Mouse (Mus musculus) intestine, embryonic 14.5 days (tissue): ENCODE results near the gene St7l. TPM values are rescaled to one million over a fixed set of nuclear protein-coding genes. Genes with fewer than 3 reads are reported as not detected.
"Not testable (repeated sequence)": the region's sequence is repeated elsewhere in the genome, so short reads cannot be mapped to it uniquely, and the experiment has no call there.

Experiments used
- ATAC-seq: fragments of 200-750 bp; cut with Nextera tagmentation; replicated peaks from 2 replicates; pipeline ENCODE4 v1.8.0; 2017; ENCODE audit warnings: low read depth, moderate number of reproducible peaks, moderate TSS enrichment, moderate library complexity; ENCODE audit not compliant: low FRiP score, low TSS enrichment
- DNase-seq: peaks from one replicate; pipeline ENCODE4 v3.0.0-alpha.2; 2018; ENCODE audit warnings: low spot score
- H3K27ac ChIP-seq: fragments of 300-500 bp; sonication (generic); 2 replicates; pipeline ENCODE4 v1.5.1; 2014; ENCODE audit warnings: low read depth, mild to moderate bottlenecking, control low read depth
- H3K27me3 ChIP-seq: fragments of 300-500 bp; sonication (generic); replicated peaks from 2 replicates; pipeline ENCODE4 v1.6.1; 2014; ENCODE audit warnings: low read length, control low read depth; ENCODE audit not compliant: control insufficient read depth, insufficient read depth
- H3K36me3 ChIP-seq: fragments of 300-500 bp; sonication (generic); 2 replicates; pipeline ENCODE4 v1.6.1; 2014; ENCODE audit warnings: low read length, control low read depth; ENCODE audit not compliant: control insufficient read depth, insufficient read depth
- H3K4me1 ChIP-seq: fragments of 300-500 bp; sonication (generic); replicated peaks from 2 replicates; pipeline ENCODE4 v1.6.1; 2014; ENCODE audit warnings: low read length, control low read depth, mixed read lengths; ENCODE audit not compliant: control insufficient read depth, insufficient read depth
- H3K4me2 ChIP-seq: fragments of 300-500 bp; sonication (generic); 2 replicates; pipeline ENCODE4 v1.6.1; 2014; ENCODE audit warnings: low read length
- H3K4me3 ChIP-seq: fragments of 300-500 bp; sonication (generic); 2 replicates; pipeline ENCODE4 v1.5.1; 2014; ENCODE audit warnings: low read depth, low read length, control low read depth, mixed read lengths
- H3K9ac ChIP-seq: fragments of 300-500 bp; sonication (generic); 2 replicates; pipeline ENCODE4 v1.6.1; 2014; ENCODE audit warnings: mild to moderate bottlenecking, low read length
- H3K9me3 ChIP-seq: fragments of 300-500 bp; sonication (generic); 2 replicates; pipeline ENCODE4 v1.6.1; 2016; ENCODE audit warnings: low read length, control low read depth; ENCODE audit not compliant: control insufficient read depth
- WGBS: fragments of 180-500 bp; shearing (Covaris S2); extraction: QIAGEN DNeasy Blood & Tissue Kit; methylation state at CpG from one replicate; pipeline ENCODE4 v1.1.7; 2014; 5-methylcytosine and 5-hydroxymethylcytosine counted together
- polyA plus RNA-seq: library from polyadenylated mRNA; unstranded; fragments of >200 nt; fragmentation: Nextera tagmentation; extraction: Ambion mirVana; gene quantifications from 2 replicates; pipeline ENCODE4 v1.2.1, GENCODE M21; 2014

The St7l gene
- polyA plus RNA-seq, 1 experiment from 2014 or later, result 34.6 TPM

DNA sequence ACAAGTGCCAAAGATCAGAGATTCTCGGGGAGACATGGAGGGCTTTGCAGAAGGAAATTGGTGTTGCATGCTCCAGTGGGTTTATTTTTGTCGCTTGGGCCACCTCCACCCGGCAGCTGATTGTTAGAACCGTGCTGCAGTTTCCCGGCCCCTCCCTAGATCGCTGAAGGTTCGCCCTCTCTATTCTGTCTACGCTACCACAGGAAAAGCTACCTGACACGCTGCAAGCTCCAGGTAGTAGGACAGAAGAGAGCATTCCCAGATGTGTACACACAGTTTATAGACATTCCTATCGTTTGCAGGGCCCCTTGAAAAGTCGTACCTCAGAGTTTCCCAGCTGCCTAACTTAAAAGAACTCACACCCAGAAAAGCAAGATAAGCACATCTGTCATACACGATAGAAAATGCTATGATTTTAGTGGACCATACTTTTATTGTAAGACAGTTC lies 1.6 kb downstream of the St7l start:
- H3K36me3 ChIP-seq, result peaks cover 12% of the 10 kb centered on the region
- ATAC-seq (peak; percentile 13), DNase-seq (peak; percentile 87)
- peak overlapping the region; percentile 97 for H3K4me3 ChIP-seq
- peaks cover 25% of the 10 kb centered on the region for H3K4me1 ChIP-seq
- under 1% methylated on average over 12 of the region's 12 CpGs for WGBS
- H3K9ac ChIP-seq, result peak overlapping the region; percentile 91
- no peaks in the 10 kb centered on the region for H3K9me3 ChIP-seq
- peak overlapping the region; percentile 98 for H3K27ac ChIP-seq
- peak overlapping the region; percentile 83 for H3K4me2 ChIP-seq
- H3K27me3 ChIP-seq, result no peaks in the 10 kb centered on the region

DNA sequence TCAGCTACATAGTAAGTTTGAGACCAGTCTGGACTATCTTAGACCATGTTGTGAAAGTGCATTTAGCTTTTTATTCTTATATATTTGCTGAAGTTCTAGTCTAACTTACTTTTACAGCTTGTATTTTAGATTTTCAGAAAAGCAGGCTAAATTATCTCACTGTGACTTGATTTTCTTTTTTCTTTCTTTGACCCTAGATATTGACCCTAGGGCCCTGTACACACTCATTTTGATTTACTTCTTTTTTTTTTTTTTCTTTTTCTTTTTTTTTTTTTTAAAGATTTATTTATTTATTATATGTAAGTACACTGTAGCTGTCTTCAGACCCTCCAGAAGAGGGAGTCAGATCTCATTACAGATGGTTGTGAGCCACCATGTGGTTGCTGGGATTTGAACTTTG lies 2.9 kb downstream of the St7l start:
- not testable (repeated sequence) for H3K27ac ChIP-seq, DNase-seq, H3K27me3 ChIP-seq, ATAC-seq, H3K9ac ChIP-seq, H3K9me3 ChIP-seq, H3K4me3 ChIP-seq
- Histone ChIP-seq H3K36me3 (peaks cover 25% of the 10 kb centered on the region), H3K4me2 (peak overlapping the region; percentile 83; the same call in 1 of the 2 replicates), H3K4me1 (peaks cover 25% of the 10 kb centered on the region)

DNA sequence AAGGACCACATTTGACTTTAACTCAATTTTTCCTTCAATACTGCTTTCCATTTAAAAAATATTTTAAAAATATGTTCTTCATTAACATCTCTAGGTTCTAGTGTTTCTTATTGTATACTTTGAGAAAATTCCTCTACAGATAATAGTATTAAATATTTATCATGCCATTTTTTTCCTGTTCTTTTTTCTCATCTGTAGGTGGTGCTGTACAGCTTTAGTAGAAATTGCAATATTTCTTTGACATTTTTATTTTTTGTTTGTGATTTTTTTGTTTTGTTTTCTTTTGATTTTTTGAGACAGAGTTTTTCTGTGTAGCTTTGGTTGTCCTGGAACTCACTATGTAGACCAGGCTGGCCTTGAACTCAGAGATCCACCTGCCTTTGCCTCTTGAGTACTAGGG lies 5.8 kb downstream of the St7l start:
- H3K27me3 ChIP-seq, result no peaks in the 10 kb centered on the region
- peaks cover 55% of the 10 kb centered on the region for H3K36me3 ChIP-seq
- H3K4me3 ChIP-seq, result no peak overlapping the region
- DNase-seq, result no peak
- no peak overlapping the region for H3K27ac ChIP-seq
- H3K9ac ChIP-seq, result no peak overlapping the region
- H3K4me2 ChIP-seq, result no peak overlapping the region
- H3K4me1 ChIP-seq, result peaks cover 10% of the 10 kb centered on the region
- no peak for ATAC-seq
- H3K9me3 ChIP-seq, result no peaks in the 10 kb centered on the region

DNA sequence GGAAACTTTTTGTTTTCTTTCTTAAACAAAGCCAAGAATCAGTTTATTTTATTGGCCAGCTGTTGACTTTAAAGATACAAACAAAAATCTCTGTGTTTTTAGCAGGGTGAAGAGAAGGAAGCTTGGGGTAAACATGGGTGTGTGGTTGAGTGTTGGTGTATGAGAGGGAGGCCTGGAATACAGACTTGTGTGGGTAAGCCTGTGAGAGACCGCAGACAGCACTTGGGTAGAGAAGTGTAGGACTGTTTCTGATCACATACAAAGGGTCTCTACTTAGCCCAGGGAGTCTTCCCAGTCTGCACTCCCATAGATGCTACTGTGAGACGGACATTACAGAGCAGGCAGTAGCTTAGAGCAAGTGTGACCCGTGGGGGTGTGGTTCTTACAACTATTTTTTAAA lies 24.8 kb downstream of the St7l start:
- ATAC-seq (no peak), DNase-seq (no peak)
- Histone ChIP-seq H3K4me2 (no peak overlapping the region), H3K4me3 (no peak overlapping the region), H3K9me3 (no peaks in the 10 kb centered on the region), H3K4me1 (peaks cover 4% of the 10 kb centered on the region; the same call in 1 of the 2 replicates), H3K27ac (no peak overlapping the region), H3K36me3 (peaks cover 57% of the 10 kb centered on the region), H3K27me3 (no peaks in the 10 kb centered on the region), H3K9ac (no peak overlapping the region)
- WGBS, result 83% methylated on average over 3 of the region's 3 CpGs

DNA sequence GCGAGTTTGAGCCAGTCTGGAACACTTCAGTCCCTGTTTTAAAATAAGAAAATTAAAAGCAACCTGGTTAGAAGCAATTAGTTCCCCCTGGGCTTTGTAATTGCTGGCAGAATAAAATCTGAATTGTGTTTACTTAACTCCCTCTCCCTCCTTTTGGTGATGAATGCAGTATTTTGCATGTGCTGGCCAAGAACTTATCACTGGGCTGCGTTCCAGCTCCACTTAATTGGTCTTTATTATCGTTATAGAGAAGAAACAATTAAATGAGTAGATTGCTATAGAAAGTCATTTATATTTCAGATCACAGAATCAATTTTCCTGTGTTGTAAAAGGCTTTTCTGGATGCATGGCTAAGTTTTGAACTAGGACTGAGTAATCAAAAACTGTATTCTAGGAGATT lies 32.3 kb downstream of the St7l start:
- no peak overlapping the region for H3K9ac ChIP-seq
- no peaks in the 10 kb centered on the region for H3K27me3 ChIP-seq
- DNase-seq (no peak), ATAC-seq (no peak)
- no peak overlapping the region for H3K27ac ChIP-seq
- peaks cover 76% of the 10 kb centered on the region for H3K36me3 ChIP-seq
- H3K4me3 ChIP-seq, result no peak overlapping the region
- H3K9me3 ChIP-seq, result no peaks in the 10 kb centered on the region
- no peak overlapping the region for H3K4me2 ChIP-seq
- WGBS, result 85% methylated on average over 3 of the region's 3 CpGs
- H3K4me1 ChIP-seq, result no peaks in the 10 kb centered on the region

DNA sequence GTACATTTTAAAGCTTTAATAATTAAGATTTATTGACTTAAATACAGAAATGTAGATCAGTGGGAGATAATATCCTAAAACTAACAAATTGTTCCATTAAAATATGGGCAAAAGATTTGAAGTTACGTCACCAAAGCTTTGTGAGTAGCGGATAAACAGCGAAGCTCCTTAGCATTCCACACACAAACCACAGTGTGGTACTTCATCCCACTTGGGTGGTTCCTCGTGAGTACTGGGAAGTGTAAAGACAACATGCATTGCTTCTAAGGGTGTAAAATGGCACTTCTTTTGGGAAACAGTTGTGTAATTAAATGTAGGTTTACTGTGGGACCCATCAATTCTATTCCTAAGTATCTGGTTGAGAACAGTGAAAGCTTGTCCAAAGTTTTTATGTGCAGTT lies 37.3 kb downstream of the St7l start:
- Histone ChIP-seq H3K4me2 (no peak overlapping the region), H3K27ac (no peak overlapping the region), H3K4me3 (no peak overlapping the region), H3K4me1 (no peaks in the 10 kb centered on the region), H3K9me3 (no peaks in the 10 kb centered on the region), H3K36me3 (peaks cover 55% of the 10 kb centered on the region), H3K9ac (no peak overlapping the region), H3K27me3 (no peaks in the 10 kb centered on the region)
- 90% methylated on average over 4 of the region's 4 CpGs for WGBS
- no peak for DNase-seq
- ATAC-seq, result no peak

DNA sequence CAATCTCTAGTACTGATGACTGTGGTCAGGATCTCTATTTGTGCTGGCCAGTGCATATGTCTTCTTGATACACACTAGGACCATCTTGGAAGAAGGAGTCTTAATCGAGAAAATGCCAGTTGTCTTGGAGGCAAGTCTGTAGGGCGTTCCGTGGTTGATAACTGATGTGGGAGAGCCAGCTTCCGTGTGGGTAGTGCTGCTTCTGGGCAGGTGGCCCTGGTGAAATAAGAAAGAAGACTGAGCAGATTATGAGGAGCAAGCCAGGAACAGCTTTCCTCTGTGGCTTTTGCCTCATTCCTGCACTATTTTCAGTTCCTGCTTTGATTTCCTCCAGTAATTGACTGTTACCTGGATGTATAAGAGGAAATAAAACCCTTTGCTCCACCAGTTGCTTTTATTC lies 41.6 kb downstream of the St7l start:
- ATAC-seq, result no peak
- H3K9ac ChIP-seq, result no peak overlapping the region
- no peak overlapping the region for H3K4me3 ChIP-seq
- no peaks in the 10 kb centered on the region for H3K4me1 ChIP-seq
- no peak for DNase-seq
- H3K27ac ChIP-seq, result no peak overlapping the region
- H3K36me3 ChIP-seq, result peaks cover 39% of the 10 kb centered on the region
- H3K9me3 ChIP-seq, result no peaks in the 10 kb centered on the region
- WGBS, result 88% methylated on average over 4 of the region's 4 CpGs
- no peaks in the 10 kb centered on the region for H3K27me3 ChIP-seq
- no peak overlapping the region for H3K4me2 ChIP-seq

DNA sequence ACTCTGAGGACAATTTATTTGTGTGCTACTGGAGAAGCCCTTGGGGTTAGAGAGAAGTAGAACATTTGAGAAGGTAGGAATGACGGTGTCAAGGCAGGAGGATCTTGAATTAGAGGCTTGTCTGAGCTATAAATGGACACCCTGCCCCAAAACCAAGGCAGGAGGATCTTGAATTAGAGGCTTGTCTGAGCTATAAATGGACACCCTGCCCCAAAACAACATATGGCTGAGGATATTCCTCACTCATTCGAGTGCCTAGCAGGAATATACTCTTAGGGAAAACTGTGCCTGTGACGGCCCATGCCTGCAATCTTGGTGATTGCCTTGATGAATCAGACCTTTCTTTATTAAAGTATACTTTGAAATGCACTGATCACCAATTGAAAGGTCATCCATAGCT lies 42.2 kb downstream of the St7l start:
- Histone ChIP-seq H3K4me1 (no peaks in the 10 kb centered on the region), H3K4me3 (no peak overlapping the region), H3K9me3 (no peaks in the 10 kb centered on the region), H3K4me2 (no peak overlapping the region), H3K36me3 (peaks cover 41% of the 10 kb centered on the region), H3K27ac (no peak overlapping the region), H3K27me3 (no peaks in the 10 kb centered on the region), H3K9ac (no peak overlapping the region)
- ATAC-seq (no peak), DNase-seq (no peak)
- 86% methylated on average over 3 of the region's 3 CpGs for WGBS

DNA sequence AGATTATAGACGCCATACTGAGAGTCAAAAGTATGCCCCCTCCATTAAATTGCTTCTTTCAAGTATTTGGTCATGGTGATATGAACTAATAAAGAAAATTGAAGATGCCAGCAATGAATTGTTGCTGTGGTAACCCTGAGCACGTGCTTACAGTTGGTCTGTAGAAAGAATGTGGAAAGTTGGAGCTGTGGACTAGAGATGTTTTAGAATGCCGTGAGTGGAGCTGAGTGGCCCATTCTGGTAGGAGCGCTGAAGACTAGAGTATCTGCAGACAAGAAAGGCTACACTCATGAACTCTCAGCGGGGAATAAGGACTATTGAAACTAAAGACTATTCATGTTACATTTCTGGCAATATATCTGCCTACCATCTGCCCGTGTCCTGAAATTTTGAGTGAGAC lies 45.4 kb downstream of the St7l start:
- Histone ChIP-seq H3K27ac (no peak overlapping the region), H3K4me1 (no peaks in the 10 kb centered on the region), H3K9ac (no peak overlapping the region), H3K4me2 (no peak overlapping the region), H3K27me3 (no peaks in the 10 kb centered on the region), H3K36me3 (peaks cover 39% of the 10 kb centered on the region), H3K9me3 (no peaks in the 10 kb centered on the region), H3K4me3 (no peak overlapping the region)
- DNase-seq (no peak), ATAC-seq (no peak)
- 91% methylated on average over 6 of the region's 6 CpGs for WGBS
